Mouse (Mus musculus) monocyte, adult 59 days (primary cell): Measurements from ENCODE around the gene Gm4214. TPM values are rescaled to one million over a fixed set of nuclear protein-coding genes. Genes with fewer than 3 reads are reported as not detected.

Experiments
- total RNA-seq, 2 experiments: library from RNA; stranded (reverse); gene quantifications; one replicate each; pipeline ENCODE4 v1.2.4; 2023

Gene Gm4214
- not detected for total RNA-seq

GRCm38 (mm10) chr7:22984573-22984972 is at the start of gene Gm4214:
Gm4214 (minus strand) TSS chr7:22984673.

GRCm38 (mm10) chr7:23019823-23020222 is 35.4 kb upstream of the Gm4214 start, which contains the start of gene Gm4216:
Gm4216 (minus strand) TSS chr7:23019923.

Other genes starting within 250 kb of the Gm4214 start
- gene Vmn1r157, start 223.0 kb downstream of the Gm4214 start, total RNA-seq = not detected
- gene Vmn1r158, start 193.9 kb downstream of the Gm4214 start, total RNA-seq = not detected
- gene Vmn1r159, start 141.1 kb downstream of the Gm4214 start, total RNA-seq = not detected
- gene Vmn1r160, start 113.4 kb downstream of the Gm4214 start, total RNA-seq = not detected
- not detected for gene Gm4216, start 35.2 kb upstream of the Gm4214 start, total RNA-seq
- not detected for gene Vmn1r163, start 70.9 kb upstream of the Gm4214 start, total RNA-seq
- not detected for gene Gm8720, start 82.8 kb upstream of the Gm4214 start, total RNA-seq
- not detected for gene Gm10662, start 159.8 kb upstream of the Gm4214 start, total RNA-seq
- gene Vmn1r165, start 232.7 kb upstream of the Gm4214 start, total RNA-seq = not detected